Mouse (Mus musculus) layer of hippocampus, adult 9-11 months (tissue): ENCODE measurements around the gene Vmn2r3.
"Not testable (repeated sequence)": the region's sequence is repeated elsewhere in the genome, so short reads cannot be mapped to it uniquely, and the experiment has no call there.

Experiments
- DNase-seq: peaks from one replicate; pipeline ENCODE4 v3.0.0; 2022

The Vmn2r3 gene

DNA sequence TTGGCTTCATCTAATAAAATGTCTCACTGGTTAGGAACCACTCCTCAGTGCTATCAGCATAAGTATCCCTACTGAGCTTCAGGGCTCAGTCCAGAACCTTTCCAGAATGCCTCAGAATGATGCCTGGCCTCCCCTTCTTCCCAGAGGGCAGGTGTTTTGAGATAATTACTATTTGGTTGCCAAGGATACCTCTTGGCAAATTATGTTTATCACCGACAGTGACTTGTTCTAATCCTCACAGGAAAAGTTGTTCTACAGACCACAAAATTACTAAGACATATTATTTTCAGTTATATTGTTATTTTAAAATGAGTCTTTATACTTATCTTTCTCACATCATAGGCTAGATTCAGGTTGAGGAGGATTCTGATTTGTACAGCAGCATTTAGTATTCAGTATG lies at the start of gene Vmn2r3:
Gene Vmn2r3, minus strand, starts transcription at position 101 of the 400 bp plus-strand sequence.
- DNase-seq: no peak

DNA sequence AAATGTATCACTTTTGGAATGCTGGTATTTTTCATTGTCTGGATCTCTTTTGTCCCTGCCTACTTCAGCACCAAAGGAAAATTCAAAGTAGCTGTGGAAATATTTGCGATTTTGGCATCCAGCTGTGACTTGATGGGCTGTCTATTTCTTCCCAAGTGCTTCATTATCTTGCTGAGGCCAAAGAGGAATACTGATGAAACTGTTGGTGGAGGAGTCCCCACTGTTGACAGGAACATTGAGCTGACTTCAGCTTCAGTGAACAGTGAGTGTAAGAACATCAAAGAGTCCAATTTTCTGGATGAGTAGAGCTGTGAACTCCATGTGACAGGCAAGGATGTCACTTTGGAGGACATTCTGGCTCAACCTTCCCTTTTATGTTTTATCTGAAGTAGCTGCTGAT lies 43.0 kb upstream of the Vmn2r3 start:
- DNase-seq: no peak

DNA sequence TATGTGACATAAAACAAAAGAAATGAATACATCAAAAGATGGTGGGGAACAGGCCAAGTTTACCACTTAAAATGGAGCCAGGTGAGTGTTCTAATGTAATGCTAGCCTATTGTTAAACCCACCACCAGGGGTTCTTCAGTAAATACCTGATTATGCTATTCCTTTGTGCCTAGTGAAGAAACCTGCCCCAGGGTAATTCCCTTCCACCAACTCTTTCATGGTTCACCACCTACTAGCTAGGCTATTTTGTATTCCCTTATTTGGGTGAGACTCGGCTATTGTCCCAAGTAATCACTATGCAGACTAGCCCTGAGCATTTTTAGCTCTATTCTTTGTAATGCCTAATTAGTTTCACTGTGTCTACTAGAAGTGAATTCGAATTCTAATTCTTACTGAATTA lies 32.3 kb upstream of the Vmn2r3 start:
- no peak for DNase-seq

DNA sequence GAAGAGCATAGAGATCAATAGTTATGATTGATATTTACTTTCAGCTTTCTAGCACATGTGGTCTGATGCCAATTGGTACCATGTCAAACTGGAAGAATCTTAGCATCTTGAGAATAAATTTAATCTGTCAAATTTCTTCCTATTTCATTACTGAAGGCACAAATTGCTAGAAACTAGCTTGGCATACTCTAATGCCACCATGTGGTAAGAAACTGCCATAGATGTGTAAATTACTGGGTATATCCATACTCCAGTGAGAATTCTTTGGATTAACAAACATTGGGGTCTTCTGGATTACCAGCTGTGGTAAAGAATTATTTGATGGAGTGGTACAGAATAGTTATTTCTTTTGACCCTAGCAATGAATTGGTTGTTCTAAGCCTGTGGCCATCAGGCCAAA lies 17.3 kb upstream of the Vmn2r3 start:
- no peak for DNase-seq

DNA sequence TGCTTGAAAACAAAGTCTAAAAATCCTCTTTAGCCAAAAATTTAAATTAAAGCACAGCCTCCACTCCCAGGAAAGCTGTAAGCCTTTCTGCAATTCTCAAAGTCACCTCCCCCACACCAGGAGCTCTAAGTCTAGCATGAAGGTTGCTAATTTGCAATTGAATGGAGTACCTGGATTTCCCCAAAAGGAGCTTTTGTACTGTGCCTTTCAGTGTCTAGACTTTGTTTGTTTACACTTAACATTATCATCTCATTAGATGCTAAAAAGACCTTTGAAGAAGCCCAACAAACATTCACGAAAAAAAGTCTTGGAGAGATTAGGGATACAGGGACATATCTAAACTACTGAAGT lies 23.8 kb downstream of the Vmn2r3 start:
- DNase-seq: no peak

DNA sequence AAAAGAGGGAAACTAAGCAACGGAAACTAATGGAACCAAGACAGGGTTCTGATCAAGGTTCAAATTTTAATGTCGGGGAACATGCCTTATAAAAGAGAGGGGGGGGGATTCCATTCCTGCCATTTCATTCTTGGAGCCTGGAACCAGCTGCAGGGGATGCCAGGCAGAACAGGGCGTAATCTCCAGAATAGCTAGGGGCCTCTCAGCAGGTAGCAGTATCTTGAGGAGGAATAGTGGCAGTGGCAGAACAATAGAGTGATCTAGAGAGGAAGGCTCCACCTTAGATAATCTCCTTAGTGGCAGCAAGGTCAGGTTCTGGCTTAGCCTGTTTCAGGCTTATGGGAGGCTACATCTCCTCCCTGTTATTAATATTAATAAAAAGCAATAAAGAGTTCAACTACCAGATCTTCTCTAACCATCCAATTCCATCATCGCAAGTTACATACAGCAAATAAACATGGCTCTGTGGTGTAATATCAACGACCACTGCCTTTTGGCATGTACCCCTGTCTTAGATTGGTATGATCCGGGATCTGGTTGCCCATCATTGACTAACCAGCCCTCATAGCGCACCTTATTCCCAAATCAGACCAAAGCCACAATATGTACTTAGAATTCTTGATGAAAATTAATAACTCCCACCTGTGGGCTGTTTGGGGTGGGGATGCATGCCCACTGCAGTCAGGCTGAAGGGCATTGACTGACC lies 24.3 kb downstream of the Vmn2r3 start:
- DNase-seq: not testable (repeated sequence)

DNA sequence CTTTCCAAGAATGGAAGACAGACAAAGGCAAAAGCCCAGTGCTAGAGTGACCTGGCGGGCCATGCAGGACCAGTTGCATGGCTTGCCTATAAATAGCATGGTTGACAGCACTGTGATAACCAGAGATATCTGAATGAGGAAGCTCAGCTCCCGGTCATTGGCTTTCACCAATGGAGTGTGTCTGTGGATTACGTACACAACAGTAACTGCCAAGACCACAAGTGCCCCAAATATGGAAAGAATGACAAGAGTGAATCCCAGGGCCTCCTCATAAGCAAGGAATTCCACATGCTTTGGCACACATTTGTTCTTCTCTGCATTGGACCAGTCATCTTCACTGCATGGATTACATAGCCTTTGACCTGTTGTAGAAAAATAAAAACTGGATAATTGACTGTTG lies 29.9 kb downstream of the Vmn2r3 start:
- DNase-seq: no peak

DNA sequence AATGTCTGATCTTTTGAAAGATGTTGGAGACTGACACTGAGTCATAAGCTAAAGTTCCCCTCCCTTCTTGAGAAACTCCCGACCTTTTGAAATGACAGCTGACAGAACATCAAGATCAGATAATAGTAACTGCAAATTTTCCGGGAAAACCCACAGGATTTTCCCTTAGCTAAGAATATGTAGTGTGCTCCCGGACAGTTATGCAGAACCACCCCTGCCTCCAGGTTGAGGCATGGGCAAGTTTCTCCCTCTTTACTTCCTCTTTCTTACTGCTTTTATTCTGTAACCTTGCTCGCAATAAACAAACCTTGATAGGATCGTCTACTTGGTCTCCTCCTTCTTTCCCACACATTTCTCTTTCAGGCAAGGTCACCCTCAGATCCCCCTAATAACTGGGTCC lies 37.9 kb downstream of the Vmn2r3 start:
- no peak for DNase-seq

DNA sequence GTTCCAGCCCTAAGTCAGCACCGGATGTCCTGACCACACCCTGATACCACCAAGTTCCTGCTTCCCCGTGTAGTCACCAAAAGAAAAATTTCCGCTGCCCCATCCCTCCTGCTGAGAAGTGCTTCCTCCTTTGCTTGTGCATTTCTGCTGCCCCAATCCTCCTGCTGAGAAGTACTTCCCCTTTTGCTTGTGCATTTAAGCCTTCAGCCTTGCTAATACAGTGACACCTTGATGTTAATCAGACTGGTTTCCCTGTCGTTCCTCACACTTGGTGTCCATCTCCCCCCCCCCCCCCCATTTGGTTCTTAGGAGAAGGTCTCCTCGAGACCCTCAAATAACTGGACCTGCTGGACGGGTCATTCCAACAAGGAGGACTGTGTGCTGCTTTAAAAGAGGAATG lies 39.0 kb downstream of the Vmn2r3 start:
- DNase-seq: not testable (repeated sequence)

DNA sequence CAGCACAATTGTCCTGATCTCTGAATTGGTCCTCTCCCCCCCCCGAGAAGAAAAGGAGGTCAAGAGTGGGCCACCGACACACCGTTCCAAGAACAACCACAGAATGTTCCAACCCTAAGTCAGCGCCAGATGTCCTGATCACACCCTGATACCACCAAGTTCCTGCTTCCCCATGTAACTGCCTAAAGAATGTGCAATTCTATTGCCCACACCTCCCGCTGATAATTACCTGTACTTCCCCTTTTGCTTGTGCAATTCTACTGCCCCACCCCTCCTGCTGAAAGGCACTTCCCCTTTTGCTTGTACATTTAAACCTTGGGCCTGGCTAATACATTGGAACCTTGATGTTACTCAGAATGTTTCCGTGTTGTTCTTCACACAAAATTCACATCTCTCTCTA lies 54.0 kb downstream of the Vmn2r3 start:
- not testable (repeated sequence) for DNase-seq

DNA sequence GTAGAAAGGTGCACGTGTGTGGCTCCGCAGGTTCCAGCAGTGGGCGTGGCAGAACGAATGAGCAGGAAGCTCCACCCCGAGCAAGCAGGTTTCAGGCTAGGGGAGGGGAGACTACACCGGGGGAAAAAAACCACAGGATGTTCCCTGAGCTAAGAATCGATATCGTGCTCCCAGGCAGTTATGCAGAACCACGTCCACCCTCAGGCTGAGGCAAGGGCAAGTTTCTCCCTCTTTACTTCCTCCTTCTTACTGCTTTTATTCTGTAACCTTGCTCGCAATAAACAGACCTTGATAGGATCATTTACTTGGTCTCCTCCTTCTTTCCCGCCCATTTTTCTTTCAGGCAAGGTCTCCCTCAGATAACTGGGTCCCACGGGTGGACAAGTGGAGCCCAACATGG lies 55.9 kb downstream of the Vmn2r3 start:
- DNase-seq: not testable (repeated sequence)

DNA sequence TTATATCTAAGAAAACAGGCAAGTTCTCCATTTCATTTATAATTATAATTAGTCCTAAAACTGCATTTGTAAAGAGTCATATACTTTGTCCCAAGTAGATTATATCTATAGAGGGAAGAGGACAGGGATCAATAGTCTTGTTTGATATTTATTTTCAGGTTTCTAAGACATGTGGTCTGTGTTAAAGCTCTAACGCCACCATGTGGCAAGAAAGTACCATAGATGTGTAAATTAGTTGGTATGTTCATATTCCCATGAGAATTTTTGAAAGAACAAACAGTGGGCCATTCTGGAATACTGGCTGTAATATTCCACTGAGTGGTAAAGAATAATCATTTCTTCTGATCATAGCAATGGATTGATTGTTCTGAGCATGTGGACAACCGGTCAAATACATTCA lies 62.3 kb downstream of the Vmn2r3 start:
- DNase-seq: no peak
